Mouse (Mus musculus): Measurements from ENCODE around the gene Adarb2. TPM values are rescaled to one million over a fixed set of nuclear protein-coding genes. Genes with fewer than 3 reads are reported as not detected.

Adarb2 gene
- not detected in 2 replicates for polyA plus RNA-seq (2012; ENCODE audit: low replicate concordance)

GRCm38 (mm10) chr13:8202681-8203476 lies at the start of gene Adarb2:
TSS of gene Adarb2 (plus strand) at chr13:8202866.

Measured in hematopoietic multipotent progenitor cell, adult 10-12 weeks (in vitro differentiated cells).